Mouse (Mus musculus): ENCODE results near the gene Copz1. TPM values are rescaled to one million over a fixed set of nuclear protein-coding genes. Genes with fewer than 3 reads are reported as not detected.
"Not testable (repeated sequence)": the region's sequence is repeated elsewhere in the genome, so short reads cannot be mapped to it uniquely, and the experiment has no call there.

The Copz1 gene
- total and polyA plus RNA-seq, 2 experiments: 55.9 to 142 TPM

GRCm38 (mm10) chr15:103233119-103233518 lies 39.4 kb upstream of the Copz1 start:
- TF ChIP-seq POLR2A (IDR thresholded peaks at IDR 0.05; ENCODE audit: extremely low read depth, insufficient read depth, low read length): no peak
- TF ChIP-seq CTCF (IDR thresholded peaks at IDR 0.05; ENCODE audit: low read depth, low read length): no peak

GRCm38 (mm10) chr15:103237295-103237694 lies 35.2 kb upstream of the Copz1 start:
- H3K4me1 ChIP-seq (ENCODE audit: control insufficient read depth, insufficient read depth, low read length): 0 out of 2 replicates have a peak, but pooled peaks cover 2% of the 10 kb centered on the region
- DNase-seq (ENCODE audit: extremely low read depth, low read depth, low spot score): no peak
- H3K4me3 ChIP-seq (ENCODE audit: insufficient read depth, low read depth, low read length): no peak overlapping the region
- H3K9ac ChIP-seq (ENCODE audit: low read depth, low read length): no peak overlapping the region
- H3K79me2 ChIP-seq (ENCODE audit: control insufficient read depth, insufficient read depth, low read length): no peaks in the 10 kb centered on the region; the same call in 1 of the 2 replicates
- 72% methylated on average over 7 of the region's 7 CpGs for WGBS
- H3K36me3 ChIP-seq (ENCODE audit: control insufficient read depth, insufficient read depth, low read length): peaks cover 11% of the 10 kb centered on the region
- TF ChIP-seq CTCF (IDR thresholded peaks at IDR 0.05; ENCODE audit: low read depth, low read length): no peak
- no peak for TF ChIP-seq POLR2A (IDR thresholded peaks at IDR 0.05; ENCODE audit: extremely low read depth, insufficient read depth, low read length)
- no peaks in the 10 kb centered on the region for H3K27me3 ChIP-seq (ENCODE audit: control insufficient read depth, insufficient read depth, low read length)
- no peak overlapping the region for H3K27ac ChIP-seq (replicated peaks; ENCODE audit: insufficient read depth, low read depth, low read length)

More at GRCm38 (mm10) chr15:103233119-103233518, 39.4 kb upstream of the Copz1 start:
- WGBS: 62% methylated on average over 2 of the region's 2 CpGs
- Histone ChIP-seq H3K4me3 (ENCODE audit: insufficient read depth, low read depth, low read length) (no peak overlapping the region), H3K27me3 (ENCODE audit: control insufficient read depth, insufficient read depth, low read length) (no peaks in the 10 kb centered on the region), H3K79me2 (ENCODE audit: control insufficient read depth, insufficient read depth, low read length) (peaks cover 2% of the 10 kb centered on the region; the same call in 1 of the 2 replicates), H3K9ac (ENCODE audit: low read depth, low read length) (no peak overlapping the region), H3K36me3 (ENCODE audit: control insufficient read depth, insufficient read depth, low read length) (no peaks in the 10 kb centered on the region), H3K27ac (replicated peaks; ENCODE audit: insufficient read depth, low read depth, low read length) (no peak overlapping the region), H3K4me1 (ENCODE audit: control insufficient read depth, insufficient read depth, low read length) (no peaks in the 10 kb centered on the region)
- no peak for DNase-seq (ENCODE audit: extremely low read depth, low read depth, low spot score)

GRCm38 (mm10) chr15:103239130-103239684 lies 33.3 kb upstream of the Copz1 start:
- H3K4me1 ChIP-seq (ENCODE audit: control insufficient read depth, insufficient read depth, low read length): peaks cover 9% of the 10 kb centered on the region; the same call in 1 of the 2 replicates
- H3K36me3 ChIP-seq (ENCODE audit: control insufficient read depth, insufficient read depth, low read length): peaks cover 28% of the 10 kb centered on the region
- H3K4me3 ChIP-seq (ENCODE audit: insufficient read depth, low read depth, low read length): peak overlapping the region; percentile 72
- H3K27ac ChIP-seq (replicated peaks; ENCODE audit: insufficient read depth, low read depth, low read length): peak overlapping the region; percentile 69
- H3K9ac ChIP-seq (ENCODE audit: low read depth, low read length): peak overlapping the region; percentile 76
- 1% methylated on average over 26 of the region's 26 CpGs for WGBS
- no peaks in the 10 kb centered on the region for H3K27me3 ChIP-seq (ENCODE audit: control insufficient read depth, insufficient read depth, low read length)
- H3K79me2 ChIP-seq (ENCODE audit: control insufficient read depth, insufficient read depth, low read length): no peaks in the 10 kb centered on the region; the same call in 1 of the 2 replicates
- no peak for TF ChIP-seq POLR2A (IDR thresholded peaks at IDR 0.05; ENCODE audit: extremely low read depth, insufficient read depth, low read length)
- TF ChIP-seq CTCF (IDR thresholded peaks at IDR 0.05; ENCODE audit: low read depth, low read length): no peak
- peak; percentile 85 for DNase-seq (ENCODE audit: extremely low read depth, low read depth, low spot score)

GRCm38 (mm10) chr15:103239685-103240159 lies 32.8 kb upstream of the Copz1 start, which contains the start of gene Cbx5:
Gene Cbx5, minus strand, starts transcription at chr15:103239816.
- TF ChIP-seq CTCF (IDR thresholded peaks at IDR 0.05; ENCODE audit: low read depth, low read length) (no peak), POLR2A (IDR thresholded peaks at IDR 0.05; ENCODE audit: extremely low read depth, insufficient read depth, low read length) (peak; percentile 84)
- WGBS: under 1% methylated on average over 39 of the region's 39 CpGs
- Histone ChIP-seq H3K27me3 (ENCODE audit: control insufficient read depth, insufficient read depth, low read length) (no peaks in the 10 kb centered on the region), H3K4me1 (ENCODE audit: control insufficient read depth, insufficient read depth, low read length) (peaks cover 9% of the 10 kb centered on the region; the same call in 1 of the 2 replicates), H3K79me2 (ENCODE audit: control insufficient read depth, insufficient read depth, low read length) (no peaks in the 10 kb centered on the region; the same call in 1 of the 2 replicates), H3K27ac (replicated peaks; ENCODE audit: insufficient read depth, low read depth, low read length) (peak within 1 kb of the TSS; percentile 85), H3K9ac (ENCODE audit: low read depth, low read length) (peak within 1 kb of the TSS; percentile 76), H3K36me3 (ENCODE audit: control insufficient read depth, insufficient read depth, low read length) (peaks cover 28% of the 10 kb centered on the region), H3K4me3 (ENCODE audit: insufficient read depth, low read depth, low read length) (peak within 1 kb of the TSS; percentile 72)
- peak; percentile 88 for DNase-seq (ENCODE audit: extremely low read depth, low read depth, low spot score)

- Histone ChIP-seq H3K9ac (ENCODE audit: low read depth, low read length) (peak within 1 kb of the TSS; percentile 76), H3K4me3 (ENCODE audit: insufficient read depth, low read depth, low read length) (peak within 1 kb of the TSS; percentile 72), H3K79me2 (ENCODE audit: control insufficient read depth, insufficient read depth, low read length) (no peaks in the 10 kb centered on the region; the same call in 1 of the 2 replicates), H3K27me3 (ENCODE audit: control insufficient read depth, insufficient read depth, low read length) (no peaks in the 10 kb centered on the region), H3K4me1 (ENCODE audit: control insufficient read depth, insufficient read depth, low read length) (peaks cover 9% of the 10 kb centered on the region; the same call in 1 of the 2 replicates), H3K27ac (replicated peaks; ENCODE audit: insufficient read depth, low read depth, low read length) (peak within 1 kb of the TSS; percentile 85), H3K36me3 (ENCODE audit: control insufficient read depth, insufficient read depth, low read length) (peaks cover 34% of the 10 kb centered on the region)
- peak; percentile 98 for DNase-seq (ENCODE audit: extremely low read depth, low read depth, low spot score)
- TF ChIP-seq CTCF (IDR thresholded peaks at IDR 0.05; ENCODE audit: low read depth, low read length) (no peak), POLR2A (IDR thresholded peaks at IDR 0.05; ENCODE audit: extremely low read depth, insufficient read depth, low read length) (peak; percentile 87)
- under 1% methylated on average over 47 of the region's 47 CpGs for WGBS
Measured at GRCm38 (mm10) chr15:103240160-103241028, 32.1 kb upstream of the Copz1 start, which contains the start of gene Hnrnpa1. Gene Hnrnpa1, plus strand, starts transcription at chr15:103240432.

- H3K27me3 ChIP-seq (ENCODE audit: control insufficient read depth, insufficient read depth, low read length); DNase-seq (ENCODE audit: extremely low read depth, low read depth, low spot score); H3K4me1 ChIP-seq (ENCODE audit: control insufficient read depth, insufficient read depth, low read length); H3K79me2 ChIP-seq (ENCODE audit: control insufficient read depth, insufficient read depth, low read length): not testable (repeated sequence)
- Histone ChIP-seq H3K9ac (ENCODE audit: low read depth, low read length) (peak overlapping the region; percentile 76), H3K36me3 (ENCODE audit: control insufficient read depth, insufficient read depth, low read length) (peaks cover 42% of the 10 kb centered on the region), H3K27ac (replicated peaks; ENCODE audit: insufficient read depth, low read depth, low read length) (peak overlapping the region; percentile 85), H3K4me3 (ENCODE audit: insufficient read depth, low read depth, low read length) (peak overlapping the region; percentile 66)
- WGBS: 8% methylated on average over 12 of the region's 12 CpGs
Measured at GRCm38 (mm10) chr15:103241071-103242018, 31.2 kb upstream of the Copz1 start.

Measured in liver, adult 2 months (tissue).